Mouse (Mus musculus) lung, postnatal 0 days (tissue): ENCODE results near the gene Ccdc117.

Experiments used
- CTCF ChIP-seq: IDR thresholded peaks from 2 replicates; pipeline ENCODE4 v1.5.1; 2016; ENCODE audit warnings: antibody characterized with exemption, mild to moderate bottlenecking
- EP300 ChIP-seq: IDR thresholded peaks from 2 replicates; pipeline ENCODE4 v1.6.1; 2016; ENCODE audit warnings: antibody characterized with exemption, mild to moderate bottlenecking, control low read depth

DNA sequence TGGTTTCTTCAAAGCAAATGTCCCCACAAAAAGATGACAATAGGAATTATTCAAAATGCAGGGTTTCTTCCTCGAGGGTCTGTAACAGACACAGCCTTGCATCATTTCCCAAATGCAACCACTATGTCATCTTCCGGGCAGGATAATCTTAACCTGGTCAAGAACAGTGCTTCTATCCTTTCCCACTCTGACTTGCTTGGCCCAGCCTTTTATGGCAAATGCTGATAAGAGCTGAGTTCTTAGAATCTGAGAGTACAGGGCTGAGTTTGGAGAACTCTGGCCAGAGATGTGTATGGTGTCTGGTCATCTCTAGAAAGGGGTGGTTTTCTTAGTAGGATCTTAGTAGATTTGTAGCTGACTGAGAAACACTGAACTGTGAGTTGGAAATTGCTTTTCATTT is 31.8 kb upstream of the Ccdc117 start:
- TF ChIP-seq CTCF (no peak), EP300 (no peak)
